Mouse (Mus musculus) heart, embryonic 13.5 days (tissue): Measurements from ENCODE around the gene Higd1c. TPM values are rescaled to one million over a fixed set of nuclear protein-coding genes. Genes with fewer than 3 reads are reported as not detected.
"Not testable (repeated sequence)": the region's sequence is repeated elsewhere in the genome, so short reads cannot be mapped to it uniquely, and the experiment has no call there.

Experiments used
- ATAC-seq: fragments of 200-750 bp; cut with Nextera tagmentation; 2 replicates; pipeline ENCODE4 v1.8.0; 2017; ENCODE audit warnings: moderate TSS enrichment; ENCODE audit not compliant: insufficient number of reproducible peaks, low FRiP score, low TSS enrichment; ENCODE audit errors: extremely low read depth
- H3K27ac ChIP-seq: fragments of 300-500 bp; sonication (generic); replicated peaks from 2 replicates; pipeline ENCODE4 v1.5.1; 2015; ENCODE audit warnings: moderate library complexity, mild to moderate bottlenecking, inconsistent platforms
- H3K27me3 ChIP-seq: fragments of 300-500 bp; sonication (generic); replicated peaks from 2 replicates; pipeline ENCODE4 v1.6.1; 2015; ENCODE audit warnings: mild to moderate bottlenecking, inconsistent platforms
- H3K36me3 ChIP-seq: fragments of 300-500 bp; sonication (generic); 2 replicates; pipeline ENCODE4 v1.6.1; 2015; ENCODE audit warnings: mild to moderate bottlenecking, inconsistent platforms
- H3K4me1 ChIP-seq: fragments of 300-500 bp; sonication (generic); 2 replicates; pipeline ENCODE4 v1.6.1; 2015; ENCODE audit warnings: inconsistent platforms
- H3K4me2 ChIP-seq: fragments of 300-500 bp; sonication (generic); 2 replicates; pipeline ENCODE4 v1.6.1; 2015; ENCODE audit warnings: inconsistent platforms, mild to moderate bottlenecking, moderate library complexity
- H3K4me3 ChIP-seq: fragments of 300-500 bp; sonication (generic); 2 replicates; pipeline ENCODE4 v1.5.1; 2015; ENCODE audit warnings: moderate library complexity, mild to moderate bottlenecking, inconsistent platforms
- H3K9ac ChIP-seq: fragments of 300-500 bp; sonication (generic); 2 replicates; pipeline ENCODE4 v1.6.1; 2015; ENCODE audit warnings: inconsistent platforms, mild to moderate bottlenecking, moderate library complexity
- H3K9me3 ChIP-seq: fragments of 300-500 bp; sonication (generic); 2 replicates; pipeline ENCODE4 v1.6.1; 2016; ENCODE audit warnings: inconsistent platforms
- WGBS: fragments of 180-500 bp; shearing (Covaris S2); methylation state at CpG from one replicate; pipeline ENCODE4 v1.1.7; 2015; ENCODE audit warnings: mixed read lengths; 5-methylcytosine and 5-hydroxymethylcytosine counted together
- polyA plus RNA-seq: library from polyadenylated mRNA; unstranded; fragments of >200 nt; fragmentation: Nextera tagmentation; extraction: Ambion mirVana; gene quantifications from 2 replicates; pipeline ENCODE4 v1.2.1, GENCODE M21; 2015

Gene Higd1c
- polyA plus RNA-seq, 1 experiment from 2014 or later = not detected

GRCm38 (mm10) chr15:100334629-100335028, 29.7 kb upstream of the Higd1c start, which contains the start of gene Mettl7a3:
Gene Mettl7a3 (plus strand): TSS chr15:100334929.
- Histone ChIP-seq H3K4me2 (no peak within 1 kb of the TSS), H3K4me3 (no peak within 1 kb of the TSS), H3K4me1 (no peaks in the 10 kb centered on the region), H3K9me3 (no peaks in the 10 kb centered on the region), H3K9ac (no peak within 1 kb of the TSS), H3K36me3 (no peaks in the 10 kb centered on the region), H3K27ac (no peak within 1 kb of the TSS), H3K27me3 (no peaks in the 10 kb centered on the region)
- no peak for ATAC-seq
- 74% methylated on average over 10 of the region's 10 CpGs for WGBS

GRCm38 (mm10) chr15:100337328-100337727, 27.0 kb upstream of the Higd1c start:
- not testable (repeated sequence) for H3K9ac ChIP-seq, H3K27ac ChIP-seq, H3K27me3 ChIP-seq, H3K36me3 ChIP-seq, H3K9me3 ChIP-seq, H3K4me3 ChIP-seq, H3K4me1 ChIP-seq, H3K4me2 ChIP-seq
- 0 out of 2 replicates have a peak, but pooled peaks have one; percentile 21 for ATAC-seq

GRCm38 (mm10) chr15:100337847-100338246, 26.5 kb upstream of the Higd1c start:
- not testable (repeated sequence) for H3K27me3 ChIP-seq, H3K9me3 ChIP-seq, H3K4me2 ChIP-seq, H3K4me3 ChIP-seq, H3K27ac ChIP-seq, H3K4me1 ChIP-seq, H3K9ac ChIP-seq, H3K36me3 ChIP-seq, ATAC-seq
- WGBS = 34% methylated on average over 9 of the region's 10 CpGs

- H3K9me3 ChIP-seq, H3K27me3 ChIP-seq, H3K4me1 ChIP-seq, H3K36me3 ChIP-seq, H3K4me2 ChIP-seq, H3K27ac ChIP-seq, ATAC-seq, H3K9ac ChIP-seq, H3K4me3 ChIP-seq: not testable (repeated sequence)
- WGBS = 59% methylated on average over 5 of the region's 5 CpGs
These were observed 22.9 kb upstream of the Higd1c start for GRCm38 (mm10) chr15:100341314-100341980.

DNA sequence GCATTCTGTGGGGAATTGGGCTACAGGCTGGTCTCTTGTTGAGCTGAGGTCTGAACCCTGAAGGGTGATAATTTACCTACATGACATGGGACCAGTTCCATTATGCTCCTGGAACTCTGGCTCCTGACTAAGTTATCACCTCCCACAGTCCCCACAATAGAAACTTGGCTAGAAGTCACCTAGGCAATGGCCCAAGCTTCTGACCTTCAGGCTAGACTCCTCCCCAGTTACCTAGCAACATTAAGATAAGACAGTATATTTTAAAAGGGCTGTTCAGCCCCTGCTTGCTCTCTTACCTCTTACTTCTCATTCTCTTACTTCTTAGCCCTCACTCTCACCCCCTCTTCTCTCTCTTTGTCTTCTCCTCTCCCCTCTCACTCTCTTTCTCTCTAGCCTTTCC, 18.9 kb upstream of the Higd1c start:
- Histone ChIP-seq H3K36me3 (no peaks in the 10 kb centered on the region), H3K27ac (no peak overlapping the region), H3K9ac (no peak overlapping the region), H3K4me3 (no peak overlapping the region), H3K27me3 (no peaks in the 10 kb centered on the region), H3K4me2 (no peak overlapping the region), H3K4me1 (peaks cover 18% of the 10 kb centered on the region), H3K9me3 (no peaks in the 10 kb centered on the region)
- no peak for ATAC-seq

- Histone ChIP-seq H3K27me3 (no peaks in the 10 kb centered on the region), H3K4me1 (peaks cover 27% of the 10 kb centered on the region), H3K4me2 (no peak overlapping the region), H3K36me3 (no peaks in the 10 kb centered on the region), H3K9me3 (no peaks in the 10 kb centered on the region), H3K27ac (no peak overlapping the region), H3K9ac (no peak overlapping the region), H3K4me3 (no peak overlapping the region)
- ATAC-seq = no peak
- 60% methylated on average over 14 of the region's 14 CpGs for WGBS
These were observed 17.6 kb upstream of the Higd1c start for GRCm38 (mm10) chr15:100346761-100347160.

- Histone ChIP-seq H3K27ac (peak overlapping the region; percentile 48), H3K4me2 (no peak overlapping the region), H3K9me3 (no peaks in the 10 kb centered on the region), H3K4me1 (peaks cover 32% of the 10 kb centered on the region), H3K4me3 (no peak overlapping the region), H3K9ac (no peak overlapping the region), H3K27me3 (no peaks in the 10 kb centered on the region), H3K36me3 (no peaks in the 10 kb centered on the region)
- no peak for ATAC-seq
- WGBS = 20% methylated on average over 2 of the region's 2 CpGs
These were observed 14.8 kb upstream of the Higd1c start for GRCm38 (mm10) chr15:100349496-100349895.

DNA sequence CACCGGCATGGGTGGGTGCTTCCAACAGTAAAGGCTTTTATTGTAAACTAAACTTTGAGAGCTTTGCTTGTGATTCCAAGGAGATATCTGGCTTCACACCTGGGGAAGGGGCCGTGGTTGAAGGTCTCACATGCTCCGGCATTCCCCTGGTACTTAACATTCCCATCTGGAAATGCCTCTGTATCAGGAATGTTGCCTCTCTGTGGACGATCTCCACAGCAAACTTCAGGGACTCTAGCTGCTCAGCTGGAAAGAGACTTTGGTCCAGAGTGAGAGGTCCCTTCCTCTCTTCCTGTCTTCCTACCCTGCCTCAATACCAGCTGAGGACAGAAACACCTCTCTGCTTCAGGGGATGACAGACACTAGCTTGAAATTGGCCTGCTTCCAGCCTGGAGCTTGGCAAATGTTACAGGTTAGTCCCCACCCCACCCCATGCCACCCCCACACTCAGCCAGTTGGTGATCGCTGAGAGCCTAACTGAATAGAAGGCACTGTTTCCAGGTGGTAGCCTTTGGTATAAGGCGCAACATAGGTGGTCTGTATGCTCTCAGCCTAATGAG, 12.8 kb upstream of the Higd1c start:
- no peak for ATAC-seq
- H3K36me3 ChIP-seq = no peaks in the 10 kb centered on the region
- 39% methylated on average over 6 of the region's 6 CpGs for WGBS
- no peaks in the 10 kb centered on the region for H3K27me3 ChIP-seq
- H3K4me3 ChIP-seq = no peak overlapping the region
- H3K9ac ChIP-seq = peak overlapping the region; percentile 40; the same call in 1 of the 2 replicates
- H3K4me2 ChIP-seq = peak overlapping the region; percentile 12; the same call in 1 of the 2 replicates
- peaks cover 32% of the 10 kb centered on the region for H3K4me1 ChIP-seq
- no peaks in the 10 kb centered on the region for H3K9me3 ChIP-seq
- H3K27ac ChIP-seq = peak overlapping the region; percentile 61

DNA sequence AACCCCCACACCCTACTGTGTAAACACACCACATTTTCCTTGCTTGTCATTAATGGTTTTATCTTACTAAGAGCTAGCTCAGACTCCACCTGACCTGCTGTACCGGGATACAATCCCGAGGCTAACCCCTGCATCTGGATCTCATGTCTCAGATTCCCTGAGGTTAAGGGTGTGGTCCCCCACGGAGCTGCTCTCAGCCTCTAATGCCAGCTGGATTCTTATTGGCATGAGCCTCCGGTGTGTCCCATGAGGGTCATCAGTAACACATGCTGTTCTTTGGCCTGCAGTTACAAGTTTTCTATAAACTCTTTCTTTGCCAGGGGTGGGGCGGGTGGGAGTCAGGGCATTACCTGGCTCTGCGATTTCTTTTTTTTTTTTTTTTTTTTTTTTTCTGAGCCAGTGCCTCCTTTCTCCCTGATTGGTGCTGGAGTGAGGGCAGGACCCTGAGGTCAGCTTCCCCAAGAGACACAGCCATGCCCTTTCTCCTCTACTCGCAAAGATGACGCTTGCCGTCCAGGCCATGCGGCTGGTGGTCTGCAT, 11.6 kb upstream of the Higd1c start, which contains the start of the genes Methig1 and Mettl7a2:
TSS of gene Methig1 (plus strand) at position 439 of the 540 bp plus-strand sequence.
TSS of gene Mettl7a2 (plus strand) at position 490 of the 540 bp plus-strand sequence.
- Histone ChIP-seq H3K27ac (no peak within 1 kb of the TSS), H3K4me3 (no peak within 1 kb of the TSS), H3K27me3 (no peaks in the 10 kb centered on the region), H3K9me3 (no peaks in the 10 kb centered on the region), H3K9ac (no peak within 1 kb of the TSS), H3K4me2 (no peak within 1 kb of the TSS), H3K4me1 (peaks cover 32% of the 10 kb centered on the region), H3K36me3 (no peaks in the 10 kb centered on the region)
- ATAC-seq = no peak
- WGBS = 81% methylated on average over 10 of the region's 10 CpGs

DNA sequence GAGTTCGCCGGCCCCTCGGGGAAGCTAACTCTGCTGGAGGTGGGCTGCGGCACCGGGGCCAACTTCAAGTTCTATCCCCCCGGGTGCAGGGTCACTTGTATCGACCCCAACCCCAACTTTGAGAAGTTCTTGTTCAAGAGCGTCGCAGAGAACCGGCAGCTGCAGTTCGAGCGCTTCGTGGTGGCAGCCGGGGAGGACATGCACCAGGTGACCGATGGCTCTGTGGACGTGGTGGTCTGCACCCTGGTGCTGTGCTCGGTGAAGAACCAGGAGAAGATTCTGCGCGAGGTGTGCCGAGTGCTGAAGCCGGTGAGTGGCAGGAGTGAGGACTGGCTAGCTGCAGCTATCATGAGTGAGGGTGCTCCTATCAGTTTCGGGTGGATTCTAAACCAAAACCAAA, 10.9 kb upstream of the Higd1c start:
- not testable (repeated sequence) for H3K27ac ChIP-seq, H3K4me2 ChIP-seq, H3K9ac ChIP-seq, H3K27me3 ChIP-seq, ATAC-seq, H3K36me3 ChIP-seq, H3K9me3 ChIP-seq, H3K4me3 ChIP-seq
- H3K4me1 ChIP-seq = peaks cover 32% of the 10 kb centered on the region
- WGBS = 80% methylated on average over 22 of the region's 22 CpGs

GRCm38 (mm10) chr15:100355876-100356275, 8.5 kb upstream of the Higd1c start:
- ATAC-seq = no peak
- Histone ChIP-seq H3K9ac (no peak overlapping the region), H3K27ac (no peak overlapping the region), H3K4me1 (peaks cover 14% of the 10 kb centered on the region), H3K9me3 (no peaks in the 10 kb centered on the region), H3K27me3 (no peaks in the 10 kb centered on the region), H3K36me3 (no peaks in the 10 kb centered on the region), H3K4me2 (no peak overlapping the region), H3K4me3 (no peak overlapping the region)
- WGBS = 78% methylated on average over 5 of the region's 5 CpGs

- ATAC-seq, H3K27me3 ChIP-seq, H3K36me3 ChIP-seq, H3K4me1 ChIP-seq, H3K27ac ChIP-seq, H3K4me2 ChIP-seq, H3K9me3 ChIP-seq, H3K4me3 ChIP-seq, H3K9ac ChIP-seq: not testable (repeated sequence)
- 82% methylated on average over 9 of the region's 9 CpGs for WGBS
These were observed 1.6 kb downstream of the Higd1c start for GRCm38 (mm10) chr15:100365967-100366366.
